Mouse (Mus musculus) neutrophil, adult 5-6 weeks (primary cell): ENCODE data around the gene Kmt2e. TPM values are rescaled to one million over a fixed set of nuclear protein-coding genes. Genes with fewer than 3 reads are reported as not detected.

Source experiments
- ATAC-seq: fragments of 151-379, 151-347 bp; 2 replicates; pipeline ENCODE4 v1.8.0; 2017; ENCODE audit warnings: mild to moderate bottlenecking, moderate TSS enrichment; ENCODE audit not compliant: insufficient number of reproducible peaks, poor library complexity, low FRiP score, severe bottlenecking; ENCODE audit errors: extremely low read depth
- total RNA-seq: library from RNA; stranded (forward); fragments of 200-1000 nt; gene quantifications from 2 replicates; pipeline ENCODE4 v1.2.3, GENCODE M21; 2017

The Kmt2e gene
- total RNA-seq, 1 experiment from 2014 or later: 201 TPM

- no peak for ATAC-seq
Measured at GRCm38 (mm10) chr5:23406405-23406745, 27.9 kb upstream of the Kmt2e start.

GRCm38 (mm10) chr5:23408106-23408505, 26.1 kb upstream of the Kmt2e start:
- no peak for ATAC-seq

GRCm38 (mm10) chr5:23410040-23410717, 24.1 kb upstream of the Kmt2e start:
- no peak for ATAC-seq

GRCm38 (mm10) chr5:23410718-23411101, 23.5 kb upstream of the Kmt2e start:
- no peak for ATAC-seq

- no peak for ATAC-seq
Measured at GRCm38 (mm10) chr5:23411640-23412039, 22.6 kb upstream of the Kmt2e start.

GRCm38 (mm10) chr5:23412247-23412948, 21.8 kb upstream of the Kmt2e start:
- ATAC-seq: no peak

GRCm38 (mm10) chr5:23413058-23413457, 21.2 kb upstream of the Kmt2e start:
- ATAC-seq: no peak

- ATAC-seq: no peak
Measured at GRCm38 (mm10) chr5:23413575-23414470, 20.4 kb upstream of the Kmt2e start.

GRCm38 (mm10) chr5:23414490-23415126, 19.6 kb upstream of the Kmt2e start:
- ATAC-seq: no peak

GRCm38 (mm10) chr5:23415571-23416285, 18.5 kb upstream of the Kmt2e start:
- ATAC-seq: peak; percentile 48; the same call in 1 of the 2 replicates

GRCm38 (mm10) chr5:23416286-23416643, 18.0 kb upstream of the Kmt2e start:
- no peak for ATAC-seq

GRCm38 (mm10) chr5:23417716-23418115, 16.5 kb upstream of the Kmt2e start:
- ATAC-seq: no peak

- ATAC-seq: peak; percentile 85
Measured at GRCm38 (mm10) chr5:23418147-23418781, 16.0 kb upstream of the Kmt2e start.

GRCm38 (mm10) chr5:23418797-23419595, 15.2 kb upstream of the Kmt2e start:
- ATAC-seq: no peak

- ATAC-seq: no peak
Measured at GRCm38 (mm10) chr5:23419616-23420170, 14.5 kb upstream of the Kmt2e start.

- ATAC-seq: no peak
Measured at GRCm38 (mm10) chr5:23420410-23420809, 13.8 kb upstream of the Kmt2e start.

- no peak for ATAC-seq
Measured at GRCm38 (mm10) chr5:23421440-23421839, 12.8 kb upstream of the Kmt2e start.
